Mouse (Mus musculus): ENCODE results near the gene Nrp1. TPM values are rescaled to one million over a fixed set of nuclear protein-coding genes. Genes with fewer than 3 reads are reported as not detected.

Gene Nrp1
- total RNA-seq, 1 experiment, result 21.3 TPM

DNA sequence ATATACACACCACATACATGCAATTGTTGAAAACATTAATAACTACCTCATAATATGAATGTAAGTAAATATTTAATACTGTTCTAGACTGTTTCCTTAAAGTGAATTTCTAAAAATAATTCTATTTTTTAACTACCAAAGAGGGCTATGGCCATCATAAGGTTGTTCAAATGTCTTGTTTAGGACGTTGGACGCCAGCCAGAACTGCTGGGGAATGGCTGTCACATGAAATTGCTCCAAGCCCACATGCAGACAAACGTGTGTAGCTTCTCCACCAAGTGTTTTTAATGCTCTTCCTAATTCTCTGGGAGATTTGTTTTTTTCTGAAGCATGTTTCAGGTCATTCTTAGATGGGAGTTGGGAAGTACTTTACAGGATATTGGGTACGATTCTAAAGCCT is 55.0 kb downstream of the Nrp1 start:
- Histone ChIP-seq H3K27ac (ENCODE audit: insufficient read depth, low read depth, low read length, poor library complexity, severe bottlenecking) (no peak overlapping the region), H3K4me3 (ENCODE audit: insufficient read depth in 1 of 2, low read depth in 1 of 2, low read length in 2 of 2, poor library complexity in 1 of 2, severe bottlenecking in 1 of 2) (no peak overlapping the region), H3K9me3 (ENCODE audit: control insufficient read depth, insufficient read depth, low read depth, low read length) (no peaks in the 10 kb centered on the region), H3K4me1 (ENCODE audit: control insufficient read depth in 2 of 2, insufficient read depth in 2 of 2, low read length in 2 of 2, poor library complexity in 1 of 2) (no peaks in the 10 kb centered on the region), H3K9ac (ENCODE audit: insufficient read depth, low read depth, low read length, poor library complexity, severe bottlenecking) (no peak overlapping the region), H3K36me3 (ENCODE audit: control insufficient read depth, insufficient read depth, low read length, poor library complexity, severe bottlenecking) (no peaks in the 10 kb centered on the region)
- TF ChIP-seq ZNF384 (IDR thresholded peaks at IDR 0.05; ENCODE audit: low read depth, low read length) (no peak), ZC3H11A (IDR thresholded peaks at IDR 0.05; ENCODE audit: borderline replicate concordance, low read depth, low read length) (no peak), CHD2 (IDR thresholded peaks at IDR 0.05; ENCODE audit: low read depth, low read length) (no peak), MAFK (IDR thresholded peaks at IDR 0.05; ENCODE audit: insufficient read depth, low read depth, low read length) (no peak), HCFC1 (IDR thresholded peaks at IDR 0.05; ENCODE audit: borderline replicate concordance, insufficient read depth, low read length) (no peak)
- DNase-seq (ENCODE audit: low read depth, low spot score), result no peak
- in situ Hi-C loops (cut with MboI; ENCODE audit: low sequenced_read_pairs in 2 of 2, unreplicated experiment in 2 of 2), result no loop called here

DNA sequence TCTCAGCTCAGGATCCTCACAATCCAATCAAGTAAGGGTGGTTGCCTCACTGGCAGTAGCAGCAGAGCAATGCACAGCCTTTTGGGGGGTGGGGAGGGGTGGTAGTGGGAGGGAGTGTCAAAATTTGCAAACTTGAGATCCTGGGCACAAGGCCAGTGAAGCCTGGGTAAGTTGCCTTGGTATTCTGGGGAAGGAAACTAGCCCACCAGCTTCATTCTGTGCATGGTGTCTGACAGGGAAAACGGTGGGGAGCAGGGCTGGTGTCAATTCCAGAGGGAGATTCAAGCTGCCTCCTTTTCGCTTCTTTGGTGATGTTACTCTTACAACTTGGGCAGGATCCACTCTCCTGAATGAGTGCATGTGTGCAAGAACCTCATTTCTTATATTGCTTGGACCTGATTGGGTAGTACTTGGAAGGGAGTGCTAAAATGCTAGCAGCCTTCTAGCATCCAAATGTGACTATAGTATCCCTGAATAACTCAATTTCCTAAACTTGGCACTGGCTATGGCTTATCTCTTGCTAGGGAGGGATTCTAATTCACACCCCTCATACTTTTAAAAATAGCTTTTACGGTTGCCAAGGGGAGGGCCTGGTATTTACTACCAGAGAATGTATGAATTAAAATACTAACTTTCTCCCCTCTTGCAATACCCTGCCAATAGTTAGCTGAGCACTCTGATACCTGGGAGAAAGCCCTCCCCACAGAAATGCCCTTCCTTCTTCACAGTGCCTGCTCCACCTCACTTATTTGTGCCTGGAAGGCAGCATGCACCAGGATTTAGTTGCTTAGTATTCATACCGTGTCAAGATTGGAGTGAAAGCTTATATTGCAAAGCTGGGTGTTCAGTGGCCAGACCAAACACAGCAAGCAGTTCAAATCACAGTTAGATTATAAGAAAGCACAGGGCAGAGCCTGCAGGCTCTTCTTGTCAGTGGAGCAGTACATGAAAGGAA is 57.6 kb downstream of the Nrp1 start:
- Histone ChIP-seq H3K9me3 (ENCODE audit: control insufficient read depth, insufficient read depth, low read depth, low read length) (no peaks in the 10 kb centered on the region), H3K4me3 (ENCODE audit: insufficient read depth in 1 of 2, low read depth in 1 of 2, low read length in 2 of 2, poor library complexity in 1 of 2, severe bottlenecking in 1 of 2) (no peak overlapping the region), H3K9ac (ENCODE audit: insufficient read depth, low read depth, low read length, poor library complexity, severe bottlenecking) (no peak overlapping the region), H3K27ac (ENCODE audit: insufficient read depth, low read depth, low read length, poor library complexity, severe bottlenecking) (no peak overlapping the region), H3K4me1 (ENCODE audit: control insufficient read depth in 2 of 2, insufficient read depth in 2 of 2, low read length in 2 of 2, poor library complexity in 1 of 2) (no peaks in the 10 kb centered on the region), H3K36me3 (ENCODE audit: control insufficient read depth, insufficient read depth, low read length, poor library complexity, severe bottlenecking) (no peaks in the 10 kb centered on the region)
- no peak for TF ChIP-seq HCFC1 (IDR thresholded peaks at IDR 0.05; ENCODE audit: borderline replicate concordance, insufficient read depth, low read length)
- TF ChIP-seq ZC3H11A (IDR thresholded peaks at IDR 0.05; ENCODE audit: borderline replicate concordance, low read depth, low read length), result no peak
- no peak for DNase-seq (ENCODE audit: low read depth, low spot score)
- in situ Hi-C loops (cut with MboI; ENCODE audit: low sequenced_read_pairs in 2 of 2, unreplicated experiment in 2 of 2), result no loop called here

DNA sequence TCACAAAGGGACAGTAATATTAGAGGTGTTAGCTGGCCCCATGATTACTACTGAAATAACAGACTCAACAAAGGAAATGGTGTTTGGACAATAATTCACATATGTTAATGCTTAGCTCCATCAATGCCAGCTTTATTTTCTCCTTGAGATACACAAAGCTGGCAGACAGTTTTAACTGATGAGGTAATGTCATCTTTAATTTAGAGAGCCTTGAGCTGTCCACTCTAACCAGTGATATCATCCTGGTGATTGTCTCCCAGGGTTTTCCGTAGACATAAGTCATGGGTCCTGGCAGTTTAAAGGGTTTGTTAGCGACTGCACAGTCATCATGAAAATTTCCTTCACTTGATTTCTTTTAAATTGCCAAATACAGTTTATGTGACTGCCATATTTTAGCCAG is 58.5 kb downstream of the Nrp1 start:
- Histone ChIP-seq H3K4me3 (ENCODE audit: insufficient read depth in 1 of 2, low read depth in 1 of 2, low read length in 2 of 2, poor library complexity in 1 of 2, severe bottlenecking in 1 of 2) (no peak overlapping the region), H3K9ac (ENCODE audit: insufficient read depth, low read depth, low read length, poor library complexity, severe bottlenecking) (no peak overlapping the region), H3K9me3 (ENCODE audit: control insufficient read depth, insufficient read depth, low read depth, low read length) (no peaks in the 10 kb centered on the region), H3K4me1 (ENCODE audit: control insufficient read depth in 2 of 2, insufficient read depth in 2 of 2, low read length in 2 of 2, poor library complexity in 1 of 2) (no peaks in the 10 kb centered on the region), H3K27ac (ENCODE audit: insufficient read depth, low read depth, low read length, poor library complexity, severe bottlenecking) (no peak overlapping the region), H3K36me3 (ENCODE audit: control insufficient read depth, insufficient read depth, low read length, poor library complexity, severe bottlenecking) (no peaks in the 10 kb centered on the region)
- in situ Hi-C loops (cut with MboI; ENCODE audit: low sequenced_read_pairs in 2 of 2, unreplicated experiment in 2 of 2), result no loop called here
- no peak for DNase-seq (ENCODE audit: low read depth, low spot score)
- TF ChIP-seq MAFK (IDR thresholded peaks at IDR 0.05; ENCODE audit: insufficient read depth, low read depth, low read length) (no peak), HCFC1 (IDR thresholded peaks at IDR 0.05; ENCODE audit: borderline replicate concordance, insufficient read depth, low read length) (no peak), ZC3H11A (IDR thresholded peaks at IDR 0.05; ENCODE audit: borderline replicate concordance, low read depth, low read length) (no peak), CHD2 (IDR thresholded peaks at IDR 0.05; ENCODE audit: low read depth, low read length) (no peak), ZNF384 (IDR thresholded peaks at IDR 0.05; ENCODE audit: low read depth, low read length) (no peak)

DNA sequence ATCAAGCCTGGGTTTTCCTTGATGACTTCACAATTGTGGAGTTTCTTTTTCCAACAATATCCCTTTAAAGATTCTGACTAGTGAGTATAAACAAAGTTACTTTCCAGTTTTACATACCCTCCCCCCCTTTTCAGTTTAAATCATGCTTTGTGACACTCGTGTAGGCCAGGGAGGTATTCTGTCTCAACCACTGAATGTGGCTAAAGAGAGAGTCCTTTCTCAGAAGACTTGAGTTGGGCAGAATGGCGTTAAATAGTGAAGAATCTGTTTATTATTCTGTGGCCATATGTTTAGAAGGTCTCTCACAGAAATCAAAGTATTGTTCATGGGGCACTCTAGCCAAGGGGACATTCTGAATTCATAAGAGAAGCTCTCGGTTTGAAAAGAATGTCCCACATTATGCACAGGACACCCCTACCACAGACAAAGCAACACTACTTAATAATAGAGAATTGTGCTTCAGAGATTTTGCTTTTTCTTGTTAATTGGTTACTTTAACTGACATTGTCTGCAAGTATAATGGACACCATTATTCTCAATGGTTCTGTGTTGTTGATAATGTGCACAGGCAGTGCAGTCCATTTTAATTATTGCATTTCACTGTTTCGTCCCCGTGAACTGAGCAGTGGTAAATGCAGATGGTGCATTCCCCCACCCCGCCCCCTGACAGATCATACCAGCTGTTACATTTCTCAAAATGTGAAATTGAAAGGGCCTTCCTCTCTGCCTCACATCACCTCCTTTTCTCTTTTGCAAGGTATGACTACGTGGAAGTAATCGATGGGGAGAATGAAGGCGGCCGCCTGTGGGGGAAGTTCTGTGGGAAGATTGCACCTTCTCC is 59.8 kb downstream of the Nrp1 start:
- in situ Hi-C loops (cut with MboI; ENCODE audit: low sequenced_read_pairs in 2 of 2, unreplicated experiment in 2 of 2), result no loop called here
- no peak overlapping the region for H3K4me3 ChIP-seq (ENCODE audit: insufficient read depth in 1 of 2, low read depth in 1 of 2, low read length in 2 of 2, poor library complexity in 1 of 2, severe bottlenecking in 1 of 2)
- no peaks in the 10 kb centered on the region for H3K4me1 ChIP-seq (ENCODE audit: control insufficient read depth in 2 of 2, insufficient read depth in 2 of 2, low read length in 2 of 2, poor library complexity in 1 of 2)
- no peak for TF ChIP-seq HCFC1 (IDR thresholded peaks at IDR 0.05; ENCODE audit: borderline replicate concordance, insufficient read depth, low read length)
- no peak for TF ChIP-seq MAFK (IDR thresholded peaks at IDR 0.05; ENCODE audit: insufficient read depth, low read depth, low read length)
- no peak for TF ChIP-seq CHD2 (IDR thresholded peaks at IDR 0.05; ENCODE audit: low read depth, low read length)
- no peak for TF ChIP-seq ZNF384 (IDR thresholded peaks at IDR 0.05; ENCODE audit: low read depth, low read length)
- TF ChIP-seq ZC3H11A (IDR thresholded peaks at IDR 0.05; ENCODE audit: borderline replicate concordance, low read depth, low read length), result no peak
- no peak overlapping the region for H3K9ac ChIP-seq (ENCODE audit: insufficient read depth, low read depth, low read length, poor library complexity, severe bottlenecking)
- H3K9me3 ChIP-seq (ENCODE audit: control insufficient read depth, insufficient read depth, low read depth, low read length), result no peaks in the 10 kb centered on the region
- no peaks in the 10 kb centered on the region for H3K36me3 ChIP-seq (ENCODE audit: control insufficient read depth, insufficient read depth, low read length, poor library complexity, severe bottlenecking)
- DNase-seq (ENCODE audit: low read depth, low spot score), result no peak
- no peak overlapping the region for H3K27ac ChIP-seq (ENCODE audit: insufficient read depth, low read depth, low read length, poor library complexity, severe bottlenecking)
